19 mouse cellular contexts compared by ENCODE assay signal in genomic region chr14:104293147-104293546, GRCm38 (mm10).
DNase-seq lines count a peak whose midpoint lies in the region; ATAC-seq and TF ChIP-seq lines count a peak whose summit lies in the region.
"Had no signal": no experiment of that assay in that cellular context is flagged by ENCODE, and none has a peak within 500 bp of the region (broad histone marks: within the 10 kb centered on the region; RNA-seq: fewer than 3 reads in every experiment).

No protein-coding gene starts in this region.

- no peak overlapping the region for H3K9ac ChIP-seq in midbrain, embryonic 11.5 days (ENCODE audit: low read length)
- no peak overlapping the region for H3K9ac ChIP-seq in midbrain, postnatal 0 days (replicated peaks; ENCODE audit: low read length, poor library complexity, severe bottlenecking)
- no peak overlapping the region for H3K9ac ChIP-seq in CH12.LX (ENCODE audit: insufficient read depth, low read depth)
- no peak overlapping the region for H3K9ac ChIP-seq in kidney, embryonic 14.5 days (ENCODE audit: low read depth, low read length)

- H3K79me2 ChIP-seq in CH12.LX (replicated peaks; ENCODE audit: control insufficient read depth, extremely low read depth, insufficient read depth, poor library complexity, severe bottlenecking): no peaks in the 10 kb centered on the region

- H3K27ac ChIP-seq in midbrain, embryonic 11.5 days (ENCODE audit: low read depth, low read length): no peak overlapping the region
- H3K27ac ChIP-seq in midbrain, postnatal 0 days (ENCODE audit: low read depth, low read length): no peak overlapping the region
- H3K27ac ChIP-seq in CH12.LX (ENCODE audit: insufficient read depth, low read depth): no peak overlapping the region
- no peak overlapping the region for H3K27ac ChIP-seq in kidney, embryonic 14.5 days (ENCODE audit: low read depth, low read length)

- no peak overlapping the region for H3K4me3 ChIP-seq in midbrain, embryonic 11.5 days (ENCODE audit: low read depth, low read length)
- H3K4me3 ChIP-seq in midbrain, postnatal 0 days (ENCODE audit: low read depth, low read length): no peak overlapping the region
- no peak overlapping the region for H3K4me3 ChIP-seq in CH12.LX (replicated peaks in 1 of 3; ENCODE audit: low read depth in 2 of 3, low read length in 2 of 3, poor library complexity in 1 of 3)
- H3K4me3 ChIP-seq in kidney, embryonic 14.5 days (ENCODE audit: low read length): no peak overlapping the region

- no peak for ATAC-seq in midbrain, embryonic 11.5 days (ENCODE audit: low FRiP score)
- ATAC-seq in midbrain, postnatal 0 days (ENCODE audit: low FRiP score): no peak
- ATAC-seq in kidney, embryonic 14.5 days (ENCODE audit: low FRiP score, low TSS enrichment): no peak
- ATAC-seq: activated CD4-positive, CD25-positive, alpha-beta regulatory T cell, adult 4 months; CD4-positive, CD25-positive, alpha-beta regulatory T cell, adult 4 months; Patski had no signal

- TF ChIP-seq RAD21 in CH12.LX (IDR thresholded peaks at IDR 0.05; ENCODE audit: low read depth, low read length): no peak

- no peaks in the 10 kb centered on the region for H3K27me3 ChIP-seq in midbrain, embryonic 11.5 days (ENCODE audit: control insufficient read depth, insufficient read depth, low read length)
- no peaks in the 10 kb centered on the region for H3K27me3 ChIP-seq in midbrain, postnatal 0 days (ENCODE audit: insufficient read depth, low read length)
- H3K27me3 ChIP-seq in CH12.LX (replicated peaks): no peaks in the 10 kb centered on the region
- no peaks in the 10 kb centered on the region for H3K27me3 ChIP-seq in kidney, embryonic 14.5 days (ENCODE audit: control insufficient read depth, insufficient read depth, low read length)

- H3K4me2 ChIP-seq in midbrain, embryonic 11.5 days: no peak overlapping the region
- H3K4me2 ChIP-seq in midbrain, postnatal 0 days (ENCODE audit: low read depth, low read length, poor library complexity, severe bottlenecking): no peak overlapping the region
- no peak overlapping the region for H3K4me2 ChIP-seq in CH12.LX (ENCODE audit: insufficient read depth, low read depth, poor library complexity, severe bottlenecking)
- H3K4me2 ChIP-seq in kidney, embryonic 14.5 days (replicated peaks; ENCODE audit: low read depth, low read length): no peak overlapping the region

- H3K36me3 ChIP-seq in midbrain, embryonic 11.5 days (ENCODE audit: control insufficient read depth, insufficient read depth, low read length): no peaks in the 10 kb centered on the region
- no peaks in the 10 kb centered on the region for H3K36me3 ChIP-seq in midbrain, postnatal 0 days (ENCODE audit: insufficient read depth, low read length)
- H3K36me3 ChIP-seq in CH12.LX (replicated peaks in 1 of 2; ENCODE audit: control insufficient read depth in 1 of 2, insufficient read depth in 1 of 2, low read length in 1 of 2): no peaks in the 10 kb centered on the region
- no peaks in the 10 kb centered on the region for H3K36me3 ChIP-seq in kidney, embryonic 14.5 days (ENCODE audit: control insufficient read depth, insufficient read depth, low read length)
- H3K36me3 ChIP-seq: G1E had no signal

- in situ Hi-C loops in CH12.LX (cut with MboI; ENCODE audit: low pct_ligation_motif_present, low pct_unique_long_range_greater_than_20kb, low sequenced_read_pairs): no loop called here

- H3K4me1 ChIP-seq in midbrain, embryonic 11.5 days (ENCODE audit: control insufficient read depth, insufficient read depth, low read length): peaks cover 6% of the 10 kb centered on the region
- H3K4me1 ChIP-seq in midbrain, postnatal 0 days (ENCODE audit: insufficient read depth, low read length): no peaks in the 10 kb centered on the region
- H3K4me1 ChIP-seq in CH12.LX (ENCODE audit: control insufficient read depth in 1 of 2, insufficient read depth in 2 of 2): no peaks in the 10 kb centered on the region
- H3K4me1 ChIP-seq in kidney, embryonic 14.5 days (ENCODE audit: control insufficient read depth, insufficient read depth, low read length): no peaks in the 10 kb centered on the region

- WGBS in midbrain, embryonic 11.5 days: 96% methylated on average over 2 of the region's 2 CpGs
- 93% methylated on average over 2 of the region's 2 CpGs for WGBS in midbrain, postnatal 0 days
- 96% methylated on average over 2 of the region's 2 CpGs for WGBS in kidney, embryonic 14.5 days

- dilution Hi-C loops in CH12.LX (cut with MboI; ENCODE audit: extremely low pct_ligation_motif_present, extremely low pct_unique_long_range_greater_than_20kb, low sequenced_read_pairs): no loop called here

- TF ChIP-seq POLR2A in CH12.LX (IDR thresholded peaks at IDR 0.05; ENCODE audit: low read depth, low read length): no peak

- no peak for TF ChIP-seq CTCF in midbrain, postnatal 0 days (IDR thresholded peaks at IDR 0.05)
- TF ChIP-seq CTCF in CH12.LX (conservative IDR thresholded peaks at IDR 0.05 in 1 of 2, IDR thresholded peaks at IDR 0.05 in 1 of 2; ENCODE audit: low read depth in 2 of 2, low read length in 2 of 2): no peak

- peak; percentile 83 for DNase-seq in midbrain, embryonic 11.5 days (ENCODE audit: low spot score, missing footprints)
- no peak for DNase-seq in midbrain, postnatal 0 days (ENCODE audit: low spot score)
- DNase-seq in CH12.LX (ENCODE audit: extremely low read depth): no peak
- DNase-seq: adrenal gland, adult 2 months; adrenal gland, adult 8-10 months; adrenal gland, postnatal 10 days; adrenal gland, postnatal 14 days; adrenal gland, postnatal 25 days; adrenal gland, postnatal 36 days; B cell, adult 2 months; cerebellum, adult 11 months; cerebellum, adult 11-12 months; cerebellum, adult 18-20 months; cerebellum, adult 2 months had no signal

- TF ChIP-seq EP300 in CH12.LX (IDR thresholded peaks at IDR 0.05; ENCODE audit: low read length): no peak

- no peaks in the 10 kb centered on the region for H3K9me3 ChIP-seq in midbrain, embryonic 11.5 days (ENCODE audit: control insufficient read depth, low read length)
- H3K9me3 ChIP-seq in midbrain, postnatal 0 days (ENCODE audit: low read length): no peaks in the 10 kb centered on the region
- no peaks in the 10 kb centered on the region for H3K9me3 ChIP-seq in CH12.LX (replicated peaks; ENCODE audit: low read length)
- H3K9me3 ChIP-seq in kidney, embryonic 14.5 days (ENCODE audit: control insufficient read depth, low read length): no peaks in the 10 kb centered on the region

TF ChIP-seq in CH12.LX, 34 proteins besides CTCF, POLR2A, EP300 and RAD21:
- TF ChIP-seq MEF2A (IDR thresholded peaks at IDR 0.05; ENCODE audit: borderline replicate concordance, low read depth, low read length) (no peak), MXI1 (IDR thresholded peaks at IDR 0.05; ENCODE audit: low read depth, low read length) (no peak), JUND (conservative IDR thresholded peaks at IDR 0.05; ENCODE audit: low read depth, low read length) (no peak), TBP (conservative IDR thresholded peaks at IDR 0.05; ENCODE audit: low read depth, low read length) (no peak), PAX5 (IDR thresholded peaks at IDR 0.05; ENCODE audit: low read length) (no peak), ZNF384 (IDR thresholded peaks at IDR 0.05; ENCODE audit: low read depth, low read length) (peak; percentile 66), NELFE (IDR thresholded peaks at IDR 0.05; ENCODE audit: low read depth, low read length) (no peak)
TF ChIP-seq in CH12.LX: peak in this region for 1.
